Mouse (Mus musculus) CD4-positive, CD25-positive, alpha-beta regulatory T cell, adult 2 months (primary cell): Measurements from ENCODE around the gene Ccdc153.

Experiments
- DNase-seq: peaks from one replicate; pipeline ENCODE4 v3.0.0-alpha.2; 2012; ENCODE audit warnings: low read depth, low spot score

Gene Ccdc153

GRCm38 (mm10) chr9:44286256-44286850 lies 45.9 kb downstream of the Ccdc153 start:
- no peak for DNase-seq

- no peak for DNase-seq
Observed at GRCm38 (mm10) chr9:44287003-44287400, 46.5 kb downstream of the Ccdc153 start.

GRCm38 (mm10) chr9:44287401-44288075 lies 47.1 kb downstream of the Ccdc153 start:
- DNase-seq: peak; percentile 34

GRCm38 (mm10) chr9:44288076-44288958 lies 47.8 kb downstream of the Ccdc153 start, which contains the start of gene Abcg4:
Gene Abcg4, minus strand, starts transcription at chr9:44288615.
- peak; percentile 41 for DNase-seq

- no peak for DNase-seq
Observed at GRCm38 (mm10) chr9:44288959-44289291, 48.4 kb downstream of the Ccdc153 start.

- peak; percentile 80 for DNase-seq
Observed at GRCm38 (mm10) chr9:44292490-44292889, 52.0 kb downstream of the Ccdc153 start.
